Mouse (Mus musculus) olfactory bulb, adult 2 months (tissue): ENCODE measurements around the gene Sh3rf1. TPM values are rescaled to one million over a fixed set of nuclear protein-coding genes. Genes with fewer than 3 reads are reported as not detected.

Source experiments
- H3K27ac ChIP-seq: fragments of 200-500 bp; 2 replicates; pipeline ENCODE4 v1.5.1; 2012; ENCODE audit warnings: low read depth, low read length; ENCODE audit not compliant: insufficient read depth
- H3K4me1 ChIP-seq: fragments of 200-500 bp; 2 replicates; pipeline ENCODE4 v1.6.1; 2012; ENCODE audit warnings: low read length; ENCODE audit not compliant: control insufficient read depth, insufficient read depth
- H3K4me3 ChIP-seq: fragments of 200-500 bp; 2 replicates; pipeline ENCODE4 v1.5.1; 2012; ENCODE audit warnings: mild to moderate bottlenecking, low read depth, low read length, moderate library complexity; ENCODE audit not compliant: insufficient read depth
- CTCF ChIP-seq: fragments of 200-500 bp; IDR thresholded peaks from 2 replicates; pipeline ENCODE4 v1.5.1; 2012; ENCODE audit warnings: low read depth, mild to moderate bottlenecking, low read length, moderate library complexity; ENCODE audit not compliant: insufficient read depth
- POLR2A ChIP-seq: fragments of 200-500 bp; IDR thresholded peaks from 2 replicates; pipeline ENCODE4 v1.6.1; 2012; ENCODE audit warnings: mild to moderate bottlenecking, low read depth, low read length, moderate library complexity; ENCODE audit not compliant: insufficient read depth
- WGBS: fragments of 180-500 bp; shearing (Covaris S2); methylation state at CpG from one replicate; pipeline ENCODE4 v1.1.7; 2018; 5-methylcytosine and 5-hydroxymethylcytosine counted together
- polyA plus RNA-seq: library from polyadenylated mRNA; stranded (reverse); fragments of >200 nt; gene quantifications from 2 replicates; pipeline ENCODE4 v1.2.4, GENCODE M21; 2012; ENCODE audit warnings: low replicate concordance; ENCODE audit not compliant: missing spikeins, insufficient read depth, insufficient read length

Sh3rf1 gene
- polyA plus RNA-seq, 1 experiment, result 73.8 TPM

DNA sequence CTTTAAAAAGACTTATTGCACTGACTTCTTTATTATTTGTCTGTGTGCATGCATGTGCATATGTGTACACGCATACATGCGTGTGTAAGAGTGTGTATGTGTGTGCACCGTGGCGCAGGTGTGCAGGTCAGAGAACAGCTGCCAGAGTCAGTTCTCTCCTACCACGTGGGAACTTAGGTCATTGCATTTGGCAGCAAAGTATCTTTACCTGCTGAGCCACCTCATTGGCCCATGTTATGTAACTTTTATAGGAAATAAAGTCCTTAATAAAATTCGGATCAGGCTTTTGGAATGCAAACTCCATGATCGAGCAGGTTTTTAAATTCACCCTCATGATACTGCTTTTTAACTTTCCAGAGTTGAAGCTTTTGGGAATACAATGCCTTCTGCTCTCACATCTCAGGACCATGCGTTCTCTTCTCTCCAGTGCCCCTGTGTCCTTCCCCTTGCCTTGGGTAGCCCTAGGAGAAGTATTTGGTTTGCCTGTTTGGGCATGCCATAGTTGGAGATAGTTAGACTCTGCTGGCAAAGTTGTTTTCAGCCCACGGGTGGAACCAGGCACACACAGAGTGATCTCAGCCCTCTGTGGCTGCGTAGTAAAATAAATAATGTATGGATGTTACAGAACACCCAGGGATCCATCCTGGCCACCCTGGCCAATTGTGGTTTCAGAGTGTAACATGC lies 44.7 kb downstream of the Sh3rf1 start:
- Histone ChIP-seq H3K27ac (no peak overlapping the region), H3K4me3 (no peak overlapping the region), H3K4me1 (peaks cover 10% of the 10 kb centered on the region)
- no peak for TF ChIP-seq POLR2A
- TF ChIP-seq CTCF, result no peak
- WGBS, result 92% methylated on average over 10 of the region's 10 CpGs

DNA sequence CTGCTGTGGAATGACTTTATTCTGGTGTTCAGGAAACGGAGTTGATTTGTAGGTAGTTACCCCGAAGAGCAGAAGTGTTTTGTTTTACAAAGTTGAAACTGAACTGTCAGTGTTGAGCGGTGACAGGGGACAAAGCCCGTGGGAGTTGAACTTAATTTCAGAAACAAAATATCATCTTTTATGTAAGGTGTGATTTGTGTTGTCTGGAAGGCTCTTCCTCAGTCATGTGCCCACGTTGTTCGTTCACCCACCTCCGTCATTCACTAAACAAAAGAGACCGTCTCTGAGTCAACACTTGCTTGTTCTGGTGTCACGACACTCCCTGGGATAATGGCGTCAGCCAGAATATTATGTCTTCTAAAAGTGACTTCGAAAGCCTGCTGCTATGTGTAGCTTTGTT lies 46.3 kb downstream of the Sh3rf1 start:
- H3K4me3 ChIP-seq, result no peak overlapping the region
- TF ChIP-seq CTCF, result no peak
- no peak for TF ChIP-seq POLR2A
- H3K4me1 ChIP-seq, result peaks cover 8% of the 10 kb centered on the region
- WGBS, result 62% methylated on average over 11 of the region's 11 CpGs
- no peak overlapping the region for H3K27ac ChIP-seq

DNA sequence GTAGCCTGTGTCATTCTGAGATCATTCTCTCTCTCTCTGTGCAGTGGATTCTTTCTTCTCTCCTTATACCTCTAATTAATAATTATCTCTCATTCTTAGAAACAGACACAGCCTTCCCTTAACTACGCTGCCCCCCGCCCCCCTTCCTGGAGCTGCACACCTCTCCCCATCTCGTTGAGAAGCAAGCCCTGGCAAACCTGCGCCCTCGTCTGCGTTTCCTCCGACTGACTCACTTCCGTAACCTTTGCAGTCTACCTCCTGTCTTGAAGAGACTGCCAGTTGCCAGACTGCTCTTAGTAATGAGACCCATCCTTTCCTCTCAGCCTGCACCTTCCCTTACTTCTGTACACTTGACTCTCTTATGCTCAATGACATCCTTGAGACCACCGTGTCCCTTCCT lies 46.9 kb downstream of the Sh3rf1 start:
- peaks cover 6% of the 10 kb centered on the region for H3K4me1 ChIP-seq
- TF ChIP-seq CTCF, result no peak
- TF ChIP-seq POLR2A, result no peak
- WGBS, result 73% methylated on average over 9 of the region's 9 CpGs
- no peak overlapping the region for H3K4me3 ChIP-seq
- H3K27ac ChIP-seq, result no peak overlapping the region

DNA sequence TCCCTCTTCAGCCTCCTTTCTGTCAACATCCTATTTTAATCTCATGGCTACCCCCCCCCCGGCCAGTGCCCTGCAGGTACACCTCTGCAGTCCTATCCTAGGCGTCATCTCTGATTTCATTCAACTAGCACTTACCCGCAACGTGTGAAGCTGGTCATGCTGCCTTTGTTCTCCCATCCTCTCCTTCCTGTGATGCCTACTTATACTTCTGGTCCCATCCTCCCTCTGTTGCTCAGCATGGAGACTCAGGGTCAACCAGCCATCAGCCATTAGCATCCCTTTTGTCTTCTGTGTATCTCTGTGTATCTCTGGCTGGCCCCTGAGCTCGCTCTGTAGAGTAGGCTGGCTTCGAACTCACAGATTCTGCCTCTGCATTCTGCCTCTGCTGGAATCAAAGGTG lies 47.3 kb downstream of the Sh3rf1 start:
- WGBS, result 95% methylated on average over 2 of the region's 6 CpGs
- no peak overlapping the region for H3K4me3 ChIP-seq
- H3K27ac ChIP-seq, result no peak overlapping the region
- TF ChIP-seq CTCF (no peak), POLR2A (no peak)
- peaks cover 5% of the 10 kb centered on the region for H3K4me1 ChIP-seq

DNA sequence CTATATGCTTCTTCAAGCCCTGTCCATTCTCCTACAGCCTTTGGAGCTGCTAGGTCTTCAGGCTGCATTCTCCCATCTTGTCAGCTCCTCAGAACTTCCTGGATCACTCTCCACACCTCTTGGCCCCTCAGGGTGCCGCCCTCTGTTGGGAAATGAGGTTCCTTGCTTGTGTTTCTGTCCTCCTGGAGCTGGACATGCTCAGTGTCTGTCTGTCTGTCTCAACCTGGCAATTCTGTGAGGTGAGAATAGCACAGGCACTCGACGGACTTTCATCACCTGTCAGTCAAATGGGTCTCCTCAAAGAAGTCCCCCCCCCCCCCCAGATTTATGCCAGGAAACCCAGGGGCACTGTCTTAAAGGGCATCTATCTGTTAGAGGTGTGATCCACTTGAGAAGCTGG lies 49.2 kb downstream of the Sh3rf1 start:
- 82% methylated on average over 3 of the region's 3 CpGs for WGBS
- TF ChIP-seq POLR2A, result no peak
- no peak for TF ChIP-seq CTCF
- no peak overlapping the region for H3K27ac ChIP-seq
- no peak overlapping the region for H3K4me3 ChIP-seq
- H3K4me1 ChIP-seq, result peaks cover 5% of the 10 kb centered on the region

DNA sequence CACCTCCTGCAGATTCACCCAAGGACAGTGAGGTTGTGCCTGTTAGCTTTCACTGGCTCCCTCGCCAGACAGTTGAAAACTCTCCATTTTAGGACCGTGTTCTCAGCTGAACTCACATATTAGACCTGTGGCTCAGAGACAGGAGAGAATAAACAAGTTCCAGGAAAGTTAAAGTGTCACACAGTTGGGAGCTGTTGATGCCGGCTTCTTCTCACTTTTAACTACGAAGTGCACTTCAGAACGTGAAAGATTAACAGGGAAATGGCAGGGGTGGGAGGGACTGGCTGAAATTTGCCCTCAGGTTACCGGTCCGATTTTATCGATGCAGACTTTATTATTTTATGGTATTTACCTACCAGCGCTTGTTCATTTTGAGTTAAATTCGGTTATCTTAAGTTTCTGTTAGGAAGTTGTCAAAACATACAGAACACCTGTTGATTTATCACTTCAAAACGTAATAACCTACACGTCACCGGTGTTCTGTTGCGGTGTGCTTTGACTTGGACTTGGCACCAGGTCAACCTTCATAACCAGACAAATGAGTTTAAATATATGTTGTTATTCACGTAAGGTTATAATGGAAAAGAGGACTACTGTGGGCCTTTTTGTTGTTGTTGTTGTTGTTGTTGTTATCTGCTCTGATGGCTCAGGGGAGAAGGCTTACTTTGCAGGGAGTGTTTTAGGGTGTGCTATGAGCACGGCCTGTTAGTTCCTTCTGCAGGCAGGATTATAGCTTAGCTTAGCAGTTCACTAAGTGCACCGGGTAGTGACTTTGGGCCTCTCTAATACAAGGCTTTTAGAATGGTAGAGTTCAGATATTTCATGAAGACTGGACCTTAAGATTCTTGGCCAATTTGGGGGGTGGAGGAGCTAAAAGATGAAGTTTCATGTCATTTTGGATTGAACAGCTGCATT lies 49.9 kb downstream of the Sh3rf1 start:
- TF ChIP-seq POLR2A (no peak), CTCF (no peak)
- WGBS, result 91% methylated on average over 17 of the region's 17 CpGs
- Histone ChIP-seq H3K4me3 (no peak overlapping the region), H3K4me1 (peaks cover 5% of the 10 kb centered on the region), H3K27ac (no peak overlapping the region)

DNA sequence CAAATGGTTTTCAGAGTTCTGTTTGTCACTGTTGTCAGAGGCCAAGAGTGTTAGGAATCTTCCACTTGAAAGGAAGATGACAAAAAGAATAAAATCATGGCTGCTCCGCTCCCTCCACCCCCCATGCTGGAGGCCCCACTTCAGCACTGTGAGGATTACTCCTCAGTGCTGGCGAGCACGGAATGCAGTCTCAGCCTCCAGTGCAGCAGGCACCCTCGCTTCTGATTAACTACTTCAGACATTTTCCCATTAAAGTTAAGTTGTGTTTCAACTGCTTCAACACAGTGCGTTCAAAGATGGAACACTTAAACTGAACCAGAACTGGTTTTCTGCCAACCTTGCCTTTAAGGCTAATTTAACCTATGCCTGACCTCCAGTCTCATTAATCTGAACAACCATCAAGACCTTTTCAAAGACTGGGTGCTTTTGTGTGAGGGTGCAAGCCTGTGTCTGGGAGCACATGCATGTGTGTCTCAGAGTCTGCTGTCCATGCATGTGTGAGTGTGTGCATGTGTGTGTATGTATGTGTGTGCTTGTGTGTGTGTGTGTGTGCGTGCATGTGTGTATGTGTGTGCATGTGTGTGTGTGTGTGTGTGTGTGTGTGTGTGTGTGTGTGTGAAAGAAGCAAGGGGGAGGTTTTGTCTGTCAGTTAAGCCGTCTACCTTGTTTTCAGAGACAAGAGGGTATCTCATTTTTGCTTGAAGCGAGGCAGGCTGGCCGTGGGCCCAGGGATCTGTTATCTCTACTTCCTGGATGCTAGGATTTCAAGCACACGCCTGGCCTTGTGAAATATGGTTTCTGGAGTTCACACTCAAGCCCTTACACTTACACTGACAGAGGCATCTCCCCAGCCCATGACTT lies 51.2 kb downstream of the Sh3rf1 start:
- H3K4me3 ChIP-seq, result no peak overlapping the region
- no peak overlapping the region for H3K27ac ChIP-seq
- peaks cover 5% of the 10 kb centered on the region for H3K4me1 ChIP-seq
- TF ChIP-seq POLR2A (no peak), CTCF (no peak)
- 84% methylated on average over 10 of the region's 10 CpGs for WGBS

DNA sequence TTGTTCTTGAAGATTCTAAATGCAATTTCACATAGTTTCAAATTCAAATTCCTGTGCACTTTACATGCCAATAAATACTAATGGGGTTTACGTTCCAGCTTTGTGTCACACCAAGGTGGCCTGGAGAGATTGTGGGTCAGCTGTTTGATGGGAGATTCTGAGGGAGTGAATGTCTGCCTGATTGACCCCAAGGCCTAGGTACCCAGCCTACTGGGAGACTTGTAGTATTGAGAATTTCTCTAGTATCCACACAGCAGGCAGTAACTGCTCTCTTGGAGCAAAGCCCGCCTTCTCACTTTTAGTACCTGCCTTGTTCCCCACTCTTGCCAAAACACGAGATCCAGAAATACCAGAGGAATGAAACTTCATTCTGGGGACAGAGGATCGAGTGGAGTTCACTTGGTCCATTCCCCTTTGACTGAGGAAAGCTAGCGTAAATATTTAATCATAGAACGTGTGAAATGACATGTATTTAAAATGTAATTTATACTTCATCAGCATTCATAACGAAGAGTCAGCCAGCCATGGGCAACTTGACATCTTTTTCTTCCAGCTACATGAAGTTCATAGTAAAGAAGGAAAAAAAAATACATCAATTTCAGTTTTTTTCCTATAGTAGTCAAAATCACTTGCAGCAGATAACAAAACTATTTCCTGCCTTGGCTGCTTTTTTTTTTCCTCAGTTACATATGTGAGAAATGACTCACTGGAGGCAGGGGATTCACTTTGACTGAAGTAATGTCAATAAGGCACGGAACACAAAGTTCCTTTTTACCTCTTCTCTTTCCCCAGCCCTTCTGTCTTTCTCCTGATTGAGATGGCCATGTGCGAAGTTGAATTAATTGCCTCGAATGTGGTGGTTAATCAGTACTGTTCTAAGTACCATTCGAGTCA lies 52.0 kb downstream of the Sh3rf1 start:
- TF ChIP-seq CTCF (no peak), POLR2A (no peak)
- Histone ChIP-seq H3K4me3 (no peak overlapping the region), H3K27ac (no peak overlapping the region), H3K4me1 (peaks cover 2% of the 10 kb centered on the region; the same call in 1 of the 2 replicates)
- WGBS, result 87% methylated on average over 11 of the region's 11 CpGs
